Mouse (Mus musculus) liver, embryonic 11.5 days (tissue): ENCODE results near the gene Stil. TPM values are rescaled to one million over a fixed set of nuclear protein-coding genes. Genes with fewer than 3 reads are reported as not detected.

Source experiments
- ATAC-seq: fragments of 200-750 bp; cut with Nextera tagmentation; replicated peaks from 2 replicates; pipeline ENCODE4 v1.8.0; 2017; ENCODE audit warnings: moderate number of reproducible peaks, mild to moderate bottlenecking, moderate TSS enrichment, moderate library complexity; ENCODE audit not compliant: low FRiP score
- DNase-seq: peaks from one replicate; pipeline ENCODE4 v3.0.0-alpha.2; 2017; ENCODE audit warnings: low spot score
- H3K27ac ChIP-seq: fragments of 300-500 bp; sonication (generic); 2 replicates; pipeline ENCODE4 v1.5.1; 2014; ENCODE audit warnings: mild to moderate bottlenecking, low read depth, low read length, control low read depth
- H3K27me3 ChIP-seq: fragments of 300-500 bp; sonication (generic); replicated peaks from 2 replicates; pipeline ENCODE4 v1.6.1; 2014; ENCODE audit warnings: low read length, mixed read lengths; ENCODE audit not compliant: control insufficient read depth, insufficient read depth
- H3K36me3 ChIP-seq: fragments of 300-500 bp; sonication (generic); 2 replicates; pipeline ENCODE4 v1.6.1; 2014; ENCODE audit warnings: mild to moderate bottlenecking, low read length, moderate library complexity, mixed read lengths; ENCODE audit not compliant: control insufficient read depth, insufficient read depth
- H3K4me1 ChIP-seq: fragments of 300-500 bp; sonication (generic); replicated peaks from 2 replicates; pipeline ENCODE4 v1.6.1; 2014; ENCODE audit warnings: low read length, mixed read lengths; ENCODE audit not compliant: control insufficient read depth, insufficient read depth
- H3K4me2 ChIP-seq: fragments of 300-500 bp; sonication (generic); 2 replicates; pipeline ENCODE4 v1.6.1; 2014; ENCODE audit warnings: mild to moderate bottlenecking, control low read depth, moderate library complexity
- H3K4me3 ChIP-seq: fragments of 300-500 bp; sonication (generic); 2 replicates; pipeline ENCODE4 v1.5.1; 2014; ENCODE audit warnings: low read depth, low read length, control low read depth
- H3K9ac ChIP-seq: fragments of 300-500 bp; sonication (generic); 2 replicates; pipeline ENCODE4 v1.6.1; 2014; ENCODE audit warnings: low read depth, low read length, control low read depth
- H3K9me3 ChIP-seq: fragments of 300-500 bp; sonication (generic); 2 replicates; pipeline ENCODE4 v1.6.1; 2016; ENCODE audit warnings: low read length, inconsistent platforms, mixed read lengths; ENCODE audit not compliant: control insufficient read depth
- WGBS: fragments of 180-500 bp; shearing (Covaris S2); extraction: QIAGEN DNeasy Blood & Tissue Kit; methylation state at CpG from one replicate; pipeline ENCODE4 v1.1.7; 2014; 5-methylcytosine and 5-hydroxymethylcytosine counted together
- polyA plus RNA-seq: library from polyadenylated mRNA; unstranded; fragments of >200 nt; fragmentation: Nextera tagmentation; extraction: Ambion mirVana; gene quantifications from 2 replicates; pipeline ENCODE4 v1.2.1, GENCODE M21; 2014

The Stil gene
- polyA plus RNA-seq, 1 experiment from 2014 or later: 16.2 TPM

GRCm38 (mm10) chr4:115062540-115062874 lies 62.5 kb downstream of the Stil start:
- H3K4me1 ChIP-seq: peaks cover 11% of the 10 kb centered on the region; the same call in 1 of the 2 replicates
- peak overlapping the region; percentile 88 for H3K4me2 ChIP-seq
- H3K4me3 ChIP-seq: peak overlapping the region; percentile 77
- no peaks in the 10 kb centered on the region for H3K9me3 ChIP-seq
- DNase-seq (peak; percentile 57), ATAC-seq (peak; percentile 53)
- H3K36me3 ChIP-seq: peaks cover 15% of the 10 kb centered on the region
- peak overlapping the region; percentile 73 for H3K27ac ChIP-seq
- H3K27me3 ChIP-seq: peaks cover 30% of the 10 kb centered on the region
- 1% methylated on average over 9 of the region's 9 CpGs for WGBS
- peak overlapping the region; percentile 81 for H3K9ac ChIP-seq

- peak overlapping the region; percentile 88 for H3K4me2 ChIP-seq
- H3K27ac ChIP-seq: peak overlapping the region; percentile 73
- H3K36me3 ChIP-seq: peaks cover 16% of the 10 kb centered on the region
- DNase-seq (peak; percentile 77), ATAC-seq (peak; percentile 68)
- H3K4me3 ChIP-seq: peak overlapping the region; percentile 77
- WGBS: under 1% methylated on average over 45 of the region's 58 CpGs
- H3K9ac ChIP-seq: peak overlapping the region; percentile 81
- H3K9me3 ChIP-seq: no peaks in the 10 kb centered on the region
- peaks cover 11% of the 10 kb centered on the region; the same call in 1 of the 2 replicates for H3K4me1 ChIP-seq
- H3K27me3 ChIP-seq: peaks cover 26% of the 10 kb centered on the region
Measured at GRCm38 (mm10) chr4:115062875-115063517, 63.0 kb downstream of the Stil start.

- Histone ChIP-seq H3K27me3 (peaks cover 28% of the 10 kb centered on the region), H3K36me3 (peaks cover 21% of the 10 kb centered on the region), H3K9ac (peak overlapping the region; percentile 81), H3K4me1 (peaks cover 11% of the 10 kb centered on the region; the same call in 1 of the 2 replicates), H3K4me3 (peak overlapping the region; percentile 77), H3K4me2 (peak overlapping the region; percentile 88), H3K27ac (peak overlapping the region; percentile 73), H3K9me3 (no peaks in the 10 kb centered on the region)
- DNase-seq: no peak
- WGBS: 2% methylated on average over 31 of the region's 31 CpGs
- no peak for ATAC-seq
Measured at GRCm38 (mm10) chr4:115063518-115064239, 63.7 kb downstream of the Stil start.

GRCm38 (mm10) chr4:115071668-115072067 lies 71.7 kb downstream of the Stil start:
- peaks cover 10% of the 10 kb centered on the region; the same call in 1 of the 2 replicates for H3K36me3 ChIP-seq
- peak; percentile 30 for ATAC-seq

GRCm38 (mm10) chr4:115074789-115075188 lies 74.8 kb downstream of the Stil start:
- DNase-seq (no peak), ATAC-seq (no peak)
- Histone ChIP-seq H3K4me3 (no peak overlapping the region), H3K4me1 (peaks cover 24% of the 10 kb centered on the region), H3K36me3 (no peaks in the 10 kb centered on the region), H3K9me3 (no peaks in the 10 kb centered on the region), H3K27ac (peak overlapping the region; percentile 57), H3K9ac (no peak overlapping the region), H3K4me2 (no peak overlapping the region), H3K27me3 (no peaks in the 10 kb centered on the region)
- WGBS: 83% methylated on average over 1 of the region's 1 CpGs

More at GRCm38 (mm10) chr4:115071668-115072067, 71.7 kb downstream of the Stil start:
- H3K4me3 ChIP-seq: no peak overlapping the region
- peaks cover 13% of the 10 kb centered on the region for H3K4me1 ChIP-seq
- no peak for DNase-seq
- WGBS: 25% methylated on average over 1 of the region's 1 CpGs
- H3K27me3 ChIP-seq: 0 out of 2 replicates have a peak, but pooled peaks cover 2% of the 10 kb centered on the region
- no peak overlapping the region for H3K4me2 ChIP-seq
- H3K9me3 ChIP-seq: no peaks in the 10 kb centered on the region
- H3K9ac ChIP-seq: no peak overlapping the region
- no peak overlapping the region for H3K27ac ChIP-seq

GRCm38 (mm10) chr4:115075204-115075915 lies 75.4 kb downstream of the Stil start:
- DNase-seq: no peak
- Histone ChIP-seq H3K4me3 (no peak overlapping the region), H3K27me3 (no peaks in the 10 kb centered on the region), H3K36me3 (no peaks in the 10 kb centered on the region), H3K9ac (no peak overlapping the region), H3K4me1 (peaks cover 24% of the 10 kb centered on the region), H3K4me2 (no peak overlapping the region), H3K9me3 (no peaks in the 10 kb centered on the region), H3K27ac (peak overlapping the region; percentile 57)
- ATAC-seq: peak; percentile 44; the same call in 1 of the 2 replicates
- 32% methylated on average over 3 of the region's 3 CpGs for whole genome bisulfite sequencing

- Histone ChIP-seq H3K36me3 (no peaks in the 10 kb centered on the region), H3K27me3 (no peaks in the 10 kb centered on the region), H3K4me2 (no peak overlapping the region), H3K27ac (no peak overlapping the region), H3K4me1 (peaks cover 24% of the 10 kb centered on the region), H3K9ac (no peak overlapping the region; the same call in 1 of the 2 replicates), H3K4me3 (no peak overlapping the region), H3K9me3 (no peaks in the 10 kb centered on the region)
- DNase-seq (no peak), ATAC-seq (0 out of 2 replicates have a peak, but pooled peaks have one; percentile 16)
- WGBS: 44% methylated on average over 10 of the region's 10 CpGs
Measured at GRCm38 (mm10) chr4:115078892-115079820, 79.2 kb downstream of the Stil start.
